Mouse (Mus musculus): ENCODE data around the gene Smagp. TPM values are rescaled to one million over a fixed set of nuclear protein-coding genes. Genes with fewer than 3 reads are reported as not detected.
A peak's percentile ranks its signal among the peaks of the same experiment; 100 is the strongest.

Smagp gene
- total and polyA plus RNA-seq, 3 experiments = 2.7 TPM; not detected in 1

GRCm38 (mm10) chr15:100619200-100619599 is 17.5 kb downstream of the Smagp start:
- no peak for ATAC-seq (ENCODE audit: extremely low read depth, insufficient number of reproducible peaks, low FRiP score, poor library complexity, severe bottlenecking)
- peaks cover 61% of the 10 kb centered on the region for H3K36me3 ChIP-seq (replicated peaks)

GRCm38 (mm10) chr15:100616221-100616620 is 20.5 kb downstream of the Smagp start:
- H3K4me1 ChIP-seq (ENCODE audit: insufficient read depth, low read depth, low read length) = peaks cover 29% of the 10 kb centered on the region
- peaks cover 47% of the 10 kb centered on the region for H3K36me3 ChIP-seq (replicated peaks)
- no peaks in the 10 kb centered on the region for H3K27me3 ChIP-seq (ENCODE audit: insufficient read depth, low read length)
- H3K9me3 ChIP-seq (replicated peaks) = no peaks in the 10 kb centered on the region
- no peak for ATAC-seq (ENCODE audit: extremely low read depth, insufficient number of reproducible peaks, low FRiP score, poor library complexity, severe bottlenecking)
- no peak for DNase-seq (ENCODE audit: low spot score)
- peak overlapping the region; percentile 90 for H3K4me3 ChIP-seq (ENCODE audit: low read depth, low read length)
- no peak for TF ChIP-seq POLR2AphosphoS5 (IDR thresholded peaks at IDR 0.05; ENCODE audit: insufficient replicate concordance, low read depth, low read length)
- TF ChIP-seq TAL1 (conservative IDR thresholded peaks at IDR 0.05; ENCODE audit: low read depth, low read length) = no peak
- no peak for TF ChIP-seq GATA2 (IDR thresholded peaks at IDR 0.05; ENCODE audit: borderline replicate concordance, low read depth, low read length)
- TF ChIP-seq GATA1 (IDR thresholded peaks at IDR 0.05; ENCODE audit: borderline replicate concordance, low read length) = no peak
- TF ChIP-seq CTCF (IDR thresholded peaks at IDR 0.05; ENCODE audit: low read depth, low read length) = no peak

More at GRCm38 (mm10) chr15:100619200-100619599, 17.5 kb downstream of the Smagp start:
- TF ChIP-seq GATA2 (IDR thresholded peaks at IDR 0.05; ENCODE audit: borderline replicate concordance, low read depth, low read length) (no peak), CTCF (IDR thresholded peaks at IDR 0.05; ENCODE audit: low read depth, low read length) (no peak), POLR2AphosphoS5 (IDR thresholded peaks at IDR 0.05; ENCODE audit: insufficient replicate concordance, low read depth, low read length) (no peak), GATA1 (IDR thresholded peaks at IDR 0.05; ENCODE audit: borderline replicate concordance, low read length) (no peak), TAL1 (conservative IDR thresholded peaks at IDR 0.05; ENCODE audit: low read depth, low read length) (no peak)
- Histone ChIP-seq H3K9me3 (replicated peaks) (no peaks in the 10 kb centered on the region), H3K27me3 (ENCODE audit: insufficient read depth, low read length) (no peaks in the 10 kb centered on the region), H3K4me3 (ENCODE audit: low read depth, low read length) (no peak overlapping the region), H3K4me1 (ENCODE audit: insufficient read depth, low read depth, low read length) (peaks cover 18% of the 10 kb centered on the region)
- no peak for DNase-seq (ENCODE audit: low spot score)

GRCm38 (mm10) chr15:100615825-100616220 is 20.9 kb downstream of the Smagp start:
- TF ChIP-seq GATA1 (IDR thresholded peaks at IDR 0.05; ENCODE audit: borderline replicate concordance, low read length) (no peak), CTCF (IDR thresholded peaks at IDR 0.05; ENCODE audit: low read depth, low read length) (no peak), POLR2AphosphoS5 (IDR thresholded peaks at IDR 0.05; ENCODE audit: insufficient replicate concordance, low read depth, low read length) (no peak), GATA2 (IDR thresholded peaks at IDR 0.05; ENCODE audit: borderline replicate concordance, low read depth, low read length) (no peak), TAL1 (conservative IDR thresholded peaks at IDR 0.05; ENCODE audit: low read depth, low read length) (no peak)
- H3K27me3 ChIP-seq (ENCODE audit: insufficient read depth, low read length) = no peaks in the 10 kb centered on the region
- DNase-seq (ENCODE audit: low spot score) (peak; percentile 99), ATAC-seq (ENCODE audit: extremely low read depth, insufficient number of reproducible peaks, low FRiP score, poor library complexity, severe bottlenecking) (peak; percentile 64)
- peaks cover 29% of the 10 kb centered on the region for H3K4me1 ChIP-seq (ENCODE audit: insufficient read depth, low read depth, low read length)
- peak overlapping the region; percentile 90 for H3K4me3 ChIP-seq (ENCODE audit: low read depth, low read length)
- H3K36me3 ChIP-seq (replicated peaks) = peaks cover 43% of the 10 kb centered on the region
- no peaks in the 10 kb centered on the region for H3K9me3 ChIP-seq (replicated peaks)

GRCm38 (mm10) chr15:100614996-100615824 is 21.5 kb downstream of the Smagp start, which contains the start of gene Dazap2:
TSS of gene Dazap2 (plus strand) at chr15:100615349.
- Histone ChIP-seq H3K4me1 (ENCODE audit: insufficient read depth, low read depth, low read length) (peaks cover 29% of the 10 kb centered on the region), H3K9me3 (replicated peaks) (no peaks in the 10 kb centered on the region), H3K4me3 (ENCODE audit: low read depth, low read length) (peak within 1 kb of the TSS; percentile 90), H3K27me3 (ENCODE audit: insufficient read depth, low read length) (no peaks in the 10 kb centered on the region), H3K36me3 (replicated peaks) (peaks cover 38% of the 10 kb centered on the region)
- peak; percentile 67 for ATAC-seq (ENCODE audit: extremely low read depth, insufficient number of reproducible peaks, low FRiP score, poor library complexity, severe bottlenecking)
- TF ChIP-seq CTCF (IDR thresholded peaks at IDR 0.05; ENCODE audit: low read depth, low read length) (no peak), GATA2 (IDR thresholded peaks at IDR 0.05; ENCODE audit: borderline replicate concordance, low read depth, low read length) (no peak), GATA1 (IDR thresholded peaks at IDR 0.05; ENCODE audit: borderline replicate concordance, low read length) (no peak), POLR2AphosphoS5 (IDR thresholded peaks at IDR 0.05; ENCODE audit: insufficient replicate concordance, low read depth, low read length) (no peak)
- DNase-seq (ENCODE audit: low spot score) = peak; percentile 95

- H3K27me3 ChIP-seq (ENCODE audit: insufficient read depth, low read length) = no peaks in the 10 kb centered on the region
- ATAC-seq (ENCODE audit: extremely low read depth, insufficient number of reproducible peaks, low FRiP score, poor library complexity, severe bottlenecking) = peak; percentile 6; the same call in 1 of the 2 replicates
- TF ChIP-seq GATA2 (IDR thresholded peaks at IDR 0.05; ENCODE audit: borderline replicate concordance, low read depth, low read length) = no peak
- no peak for TF ChIP-seq GATA1 (IDR thresholded peaks at IDR 0.05; ENCODE audit: borderline replicate concordance, low read length)
- TF ChIP-seq POLR2AphosphoS5 (IDR thresholded peaks at IDR 0.05; ENCODE audit: insufficient replicate concordance, low read depth, low read length) = no peak
- TF ChIP-seq TAL1 (conservative IDR thresholded peaks at IDR 0.05; ENCODE audit: low read depth, low read length) = no peak
- DNase-seq (ENCODE audit: low spot score) = no peak
- no peaks in the 10 kb centered on the region for H3K9me3 ChIP-seq (replicated peaks)
- H3K4me1 ChIP-seq (ENCODE audit: insufficient read depth, low read depth, low read length) = peaks cover 31% of the 10 kb centered on the region
- H3K36me3 ChIP-seq (replicated peaks) = peaks cover 30% of the 10 kb centered on the region
- peak overlapping the region; percentile 90 for H3K4me3 ChIP-seq (ENCODE audit: low read depth, low read length)
Measured at GRCm38 (mm10) chr15:100614218-100614995, 22.3 kb downstream of the Smagp start.

GRCm38 (mm10) chr15:100613584-100613983 is 23.2 kb downstream of the Smagp start:
- Histone ChIP-seq H3K36me3 (replicated peaks) (peaks cover 21% of the 10 kb centered on the region), H3K27me3 (ENCODE audit: insufficient read depth, low read length) (no peaks in the 10 kb centered on the region; the same call in 1 of the 2 replicates), H3K4me1 (ENCODE audit: insufficient read depth, low read depth, low read length) (peaks cover 31% of the 10 kb centered on the region), H3K9me3 (replicated peaks) (no peaks in the 10 kb centered on the region), H3K4me3 (ENCODE audit: low read depth, low read length) (no peak overlapping the region; the same call in 1 of the 2 replicates)
- peak; percentile 59 for DNase-seq (ENCODE audit: low spot score)
- TF ChIP-seq GATA2 (IDR thresholded peaks at IDR 0.05; ENCODE audit: borderline replicate concordance, low read depth, low read length) = no peak
- TF ChIP-seq CTCF (IDR thresholded peaks at IDR 0.05; ENCODE audit: low read depth, low read length) = peak; percentile 80
- no peak for ATAC-seq (ENCODE audit: extremely low read depth, insufficient number of reproducible peaks, low FRiP score, poor library complexity, severe bottlenecking)

Data from G1E (cell line).